Mouse (Mus musculus) liver (tissue): ENCODE measurements around the gene Slc38a3.

Experiments
- DNase-seq: peaks from one replicate; pipeline ENCODE4 v3.0.0-alpha.2; 2020; ENCODE audit warnings: mixed read lengths

The Slc38a3 gene

GRCm38 (mm10) chr9:107618098-107618497 is 51.2 kb downstream of the Slc38a3 start:
- no peak for DNase-seq

GRCm38 (mm10) chr9:107617461-107617860 is 51.9 kb downstream of the Slc38a3 start:
- DNase-seq, result no peak

GRCm38 (mm10) chr9:107615035-107615434 is 54.3 kb downstream of the Slc38a3 start:
- DNase-seq, result no peak

GRCm38 (mm10) chr9:107612945-107613569 is 56.3 kb downstream of the Slc38a3 start:
- no peak for DNase-seq

- peak; percentile 98 for DNase-seq
These were observed 57.0 kb downstream of the Slc38a3 start for GRCm38 (mm10) chr9:107612191-107612944.

- no peak for DNase-seq
These were observed 57.7 kb downstream of the Slc38a3 start for GRCm38 (mm10) chr9:107611456-107612190.

- no peak for DNase-seq
These were observed 59.9 kb downstream of the Slc38a3 start for GRCm38 (mm10) chr9:107609433-107609830.

GRCm38 (mm10) chr9:107608741-107609432 is 60.4 kb downstream of the Slc38a3 start, which contains the start of gene Sema3b:
Sema3b (minus strand) TSS chr9:107609229.
- no peak for DNase-seq

GRCm38 (mm10) chr9:107607653-107608245 is 61.6 kb downstream of the Slc38a3 start:
- no peak for DNase-seq

GRCm38 (mm10) chr9:107607036-107607435 is 62.3 kb downstream of the Slc38a3 start:
- no peak for DNase-seq

GRCm38 (mm10) chr9:107606591-107606990 is 62.7 kb downstream of the Slc38a3 start:
- no peak for DNase-seq

- no peak for DNase-seq
These were observed 64.2 kb downstream of the Slc38a3 start for GRCm38 (mm10) chr9:107605041-107605661.

- no peak for DNase-seq
These were observed 66.1 kb downstream of the Slc38a3 start for GRCm38 (mm10) chr9:107603251-107603650.

GRCm38 (mm10) chr9:107602068-107602648 is 67.2 kb downstream of the Slc38a3 start:
- DNase-seq, result peak; percentile 92

- DNase-seq, result no peak
These were observed 68.1 kb downstream of the Slc38a3 start for GRCm38 (mm10) chr9:107601275-107601674.

- no peak for DNase-seq
These were observed 68.6 kb downstream of the Slc38a3 start for GRCm38 (mm10) chr9:107600745-107601144.
